Mouse (Mus musculus): Measurements from ENCODE around the gene Olfr153. TPM values are rescaled to one million over a fixed set of nuclear protein-coding genes. Genes with fewer than 3 reads are reported as not detected.

The Olfr153 gene
- polyA plus RNA-seq, 1 experiment from 2014 or later: not detected

Other genes starting within 250 kb of the Olfr153 start
- gene Olfr1118, start 224.2 kb upstream of the Olfr153 start, polyA plus RNA-seq (2015; fragmentation: Nextera tagmentation; extraction: Ambion mirVana): not detected in 2 replicates
- not detected in 2 replicates for gene Olfr1120, start 177.0 kb upstream of the Olfr153 start, polyA plus RNA-seq (2015; fragmentation: Nextera tagmentation; extraction: Ambion mirVana)
- not detected in 2 replicates for gene Olfr1121, start 161.9 kb upstream of the Olfr153 start, polyA plus RNA-seq (2015; fragmentation: Nextera tagmentation; extraction: Ambion mirVana)
- gene Olfr1122, start 145.9 kb upstream of the Olfr153 start, polyA plus RNA-seq (2015; fragmentation: Nextera tagmentation; extraction: Ambion mirVana): not detected in 2 replicates
- gene Olfr1123, start 115.2 kb upstream of the Olfr153 start, polyA plus RNA-seq (2015; fragmentation: Nextera tagmentation; extraction: Ambion mirVana): not detected in 2 replicates
- gene Olfr1124, start 101.5 kb upstream of the Olfr153 start, polyA plus RNA-seq (2015; fragmentation: Nextera tagmentation; extraction: Ambion mirVana): 0.08 TPM in 1 of 2 replicates, not detected in the other
- gene Olfr1126, start 77.8 kb upstream of the Olfr153 start, polyA plus RNA-seq (2015; fragmentation: Nextera tagmentation; extraction: Ambion mirVana): not detected in 2 replicates
- gene Pramel7, start 34.7 kb upstream of the Olfr153 start, polyA plus RNA-seq (2015; fragmentation: Nextera tagmentation; extraction: Ambion mirVana): not detected in 2 replicates
- gene Pramel6, start 25.2 kb upstream of the Olfr153 start, polyA plus RNA-seq (2015; fragmentation: Nextera tagmentation; extraction: Ambion mirVana): not detected in 2 replicates
- not detected in 2 replicates for gene Olfr1128, start 13.7 kb downstream of the Olfr153 start, polyA plus RNA-seq (2015; fragmentation: Nextera tagmentation; extraction: Ambion mirVana)
- not detected in 2 replicates for gene Olfr1129, start 42.1 kb downstream of the Olfr153 start, polyA plus RNA-seq (2015; fragmentation: Nextera tagmentation; extraction: Ambion mirVana)
- gene Olfr1130, start 74.4 kb downstream of the Olfr153 start, polyA plus RNA-seq (2015; fragmentation: Nextera tagmentation; extraction: Ambion mirVana): not detected in 2 replicates
- gene Olfr1131, start 95.3 kb downstream of the Olfr153 start, polyA plus RNA-seq (2015; fragmentation: Nextera tagmentation; extraction: Ambion mirVana): not detected in 2 replicates
- not detected in 2 replicates for gene Olfr1132, start 105.7 kb downstream of the Olfr153 start, polyA plus RNA-seq (2015; fragmentation: Nextera tagmentation; extraction: Ambion mirVana)
- not detected in 2 replicates for gene Olfr1133, start 115.6 kb downstream of the Olfr153 start, polyA plus RNA-seq (2015; fragmentation: Nextera tagmentation; extraction: Ambion mirVana)
- gene Olfr1134, start 126.7 kb downstream of the Olfr153 start, polyA plus RNA-seq (2015; fragmentation: Nextera tagmentation; extraction: Ambion mirVana): not detected in 2 replicates
- gene Olfr1135, start 141.9 kb downstream of the Olfr153 start, polyA plus RNA-seq (2015; fragmentation: Nextera tagmentation; extraction: Ambion mirVana): not detected in 2 replicates
- gene Olfr1136, start 162.2 kb downstream of the Olfr153 start, polyA plus RNA-seq (2015; fragmentation: Nextera tagmentation; extraction: Ambion mirVana): not detected in 2 replicates
- not detected in 2 replicates for gene Olfr1137, start 181.4 kb downstream of the Olfr153 start, polyA plus RNA-seq (2015; fragmentation: Nextera tagmentation; extraction: Ambion mirVana)
- not detected in 2 replicates for gene Olfr1138, start 208.2 kb downstream of the Olfr153 start, polyA plus RNA-seq (2015; fragmentation: Nextera tagmentation; extraction: Ambion mirVana)
- not detected in 2 replicates for gene Olfr1140, start 212.0 kb downstream of the Olfr153 start, polyA plus RNA-seq (2015; fragmentation: Nextera tagmentation; extraction: Ambion mirVana)
- not detected in 2 replicates for gene Olfr1141, start 222.2 kb downstream of the Olfr153 start, polyA plus RNA-seq (2015; fragmentation: Nextera tagmentation; extraction: Ambion mirVana)
- gene Olfr152, start 247.7 kb downstream of the Olfr153 start, polyA plus RNA-seq (2015; fragmentation: Nextera tagmentation; extraction: Ambion mirVana): not detected in 2 replicates